Mouse (Mus musculus) testis, adult 2 months (tissue): ENCODE results near the gene Gm26661.

Experiments used
- CTCF ChIP-seq: fragments of 200-500 bp; IDR thresholded peaks from 2 replicates; pipeline ENCODE4 v1.5.1; 2012; ENCODE audit warnings: low read depth, mild to moderate bottlenecking, inconsistent platforms, low read length, moderate library complexity; ENCODE audit not compliant: control insufficient read depth, insufficient read depth, insufficient replicate concordance
- POLR2A ChIP-seq: fragments of 200-500 bp; IDR thresholded peaks from 2 replicates; pipeline ENCODE4 v1.6.1; 2012; ENCODE audit warnings: low read depth, mild to moderate bottlenecking, inconsistent platforms, low read length, moderate library complexity; ENCODE audit not compliant: control insufficient read depth

- TF ChIP-seq CTCF = no peak
- TF ChIP-seq POLR2A = no peak
These were observed 17.5 kb upstream of the Gm26661 start for GRCm38 (mm10) chr14:7773714-7774389.
